Mouse (Mus musculus) olfactory bulb, adult 2 months (tissue): ENCODE results near the gene Eef1g.

Experiments
- CTCF ChIP-seq: fragments of 200-500 bp; IDR thresholded peaks from 2 replicates; pipeline ENCODE4 v1.5.1; 2012; ENCODE audit warnings: low read depth, mild to moderate bottlenecking, low read length, moderate library complexity; ENCODE audit not compliant: insufficient read depth
- POLR2A ChIP-seq: fragments of 200-500 bp; IDR thresholded peaks from 2 replicates; pipeline ENCODE4 v1.6.1; 2012; ENCODE audit warnings: mild to moderate bottlenecking, low read depth, low read length, moderate library complexity; ENCODE audit not compliant: insufficient read depth

- TF ChIP-seq CTCF: no peak
- TF ChIP-seq POLR2A: no peak
These were observed 26.2 kb upstream of the Eef1g start for GRCm38 (mm10) chr19:8940526-8941133.
